In genomic region chr11:4031961-4032360, GRCm38 (mm10) we compare ENCODE assay signal across 17 mouse cellular contexts. TPM values are rescaled to one million over a fixed set of nuclear protein-coding genes. Genes with fewer than 3 reads are reported as not detected.
DNase-seq lines count a peak whose midpoint lies in the region; ATAC-seq and TF ChIP-seq lines count a peak whose summit lies in the region.
"Had no signal": no experiment of that assay in that cellular context is flagged by ENCODE, and none has a peak within 500 bp of the region (broad histone marks: within the 10 kb centered on the region; RNA-seq: fewer than 3 reads in every experiment).

No protein-coding gene starts in this region.

- peak overlapping the region; percentile 95 for H3K27ac ChIP-seq in liver, adult 2 months (replicated peaks; ENCODE audit: insufficient read depth, low read depth, low read length)
- H3K27ac ChIP-seq in liver, embryonic 13.5 days = no peak overlapping the region
- H3K27ac ChIP-seq in stomach, embryonic 16.5 days (ENCODE audit: low read length) = no peak overlapping the region
- H3K27ac ChIP-seq: heart, adult 2 months had no signal

- no peak for TF ChIP-seq CTCF in liver, adult 2 months (IDR thresholded peaks at IDR 0.05; ENCODE audit: low read depth, low read length)

- peak overlapping the region; percentile 90 for H3K9ac ChIP-seq in liver, adult 2 months (ENCODE audit: low read depth, low read length)
- peak overlapping the region; percentile 18; the same call in 1 of the 2 replicates for H3K9ac ChIP-seq in liver, embryonic 13.5 days
- peak overlapping the region; percentile 35 for H3K9ac ChIP-seq in stomach, embryonic 16.5 days (ENCODE audit: low read length)

- DNase-seq in adrenal gland, postnatal 10 days = peak; percentile 58
- no peak for DNase-seq in adrenal gland, postnatal 4 days (ENCODE audit: low spot score in 2 of 2)
- DNase-seq in liver, adult 2 months (ENCODE audit: extremely low read depth, low read depth, low spot score) = peak; percentile 91
- DNase-seq in liver = no peak
- DNase-seq in liver, embryonic 13.5 days = no peak
- DNase-seq in right cerebral cortex, postnatal 10 days (ENCODE audit: low spot score in 2 of 2) = no peak
- no peak for DNase-seq in Muller cell, postnatal 12 days (ENCODE audit: inconsistent ontology term)
- DNase-seq: heart, adult 2 months; heart, postnatal 36 days had no signal

- peaks cover 4% of the 10 kb centered on the region; the same call in 1 of the 2 replicates for H3K36me3 ChIP-seq in liver, adult 2 months (ENCODE audit: control insufficient read depth, insufficient read depth, low read length)
- no peaks in the 10 kb centered on the region for H3K36me3 ChIP-seq in liver, embryonic 13.5 days
- no peaks in the 10 kb centered on the region for H3K36me3 ChIP-seq in stomach, embryonic 16.5 days (ENCODE audit: control insufficient read depth, insufficient read depth, low read length)

- no peaks in the 10 kb centered on the region for H3K9me3 ChIP-seq in liver, embryonic 13.5 days (replicated peaks)
- no peaks in the 10 kb centered on the region for H3K9me3 ChIP-seq in stomach, embryonic 16.5 days (replicated peaks; ENCODE audit: control insufficient read depth, low read length)

- no peak for ATAC-seq in liver, embryonic 13.5 days (ENCODE audit: low read depth)
- peak; percentile 12; the same call in 1 of the 2 replicates for ATAC-seq in stomach, embryonic 16.5 days (ENCODE audit: insufficient read depth, low FRiP score)

- peak overlapping the region; percentile 70 for H3K4me3 ChIP-seq in liver, adult 2 months (ENCODE audit: insufficient read depth, low read depth, low read length)
- peak overlapping the region; percentile 13; the same call in 1 of the 2 replicates for H3K4me3 ChIP-seq in liver, embryonic 13.5 days (replicated peaks)
- no peak overlapping the region for H3K4me3 ChIP-seq in stomach, embryonic 16.5 days (replicated peaks; ENCODE audit: low read length)
- H3K4me3 ChIP-seq: heart, adult 2 months had no signal

- H3K27me3 ChIP-seq in liver, adult 2 months (ENCODE audit: control insufficient read depth, insufficient read depth, low read length) = no peaks in the 10 kb centered on the region
- no peaks in the 10 kb centered on the region for H3K27me3 ChIP-seq in liver, embryonic 13.5 days
- H3K27me3 ChIP-seq in stomach, embryonic 16.5 days (ENCODE audit: control insufficient read depth, insufficient read depth, low read length) = no peaks in the 10 kb centered on the region; the same call in 1 of the 2 replicates

- H3K4me1 ChIP-seq in liver, adult 2 months (ENCODE audit: control insufficient read depth, insufficient read depth, low read length) = peaks cover 24% of the 10 kb centered on the region
- H3K4me1 ChIP-seq in liver, embryonic 13.5 days (replicated peaks) = no peaks in the 10 kb centered on the region; the same call in 1 of the 2 replicates
- 0 out of 2 replicates have a peak, but pooled peaks cover 4% of the 10 kb centered on the region for H3K4me1 ChIP-seq in stomach, embryonic 16.5 days (ENCODE audit: control insufficient read depth, insufficient read depth, low read length)

- 9% methylated on average over 12 of the region's 12 CpGs for WGBS in liver, adult 2 months
- WGBS in liver, embryonic 13.5 days (ENCODE audit: insufficient replicate concordance) = 53% methylated on average over 12 of the region's 12 CpGs
- WGBS in stomach, embryonic 16.5 days = 19% methylated on average over 12 of the region's 12 CpGs

- TF ChIP-seq POLR2A in liver, adult 2 months (IDR thresholded peaks at IDR 0.05; ENCODE audit: extremely low read depth, insufficient read depth, low read length) = peak; percentile 36

- H3K79me2 ChIP-seq in liver, adult 2 months (ENCODE audit: control insufficient read depth, insufficient read depth, low read length) = peaks cover 8% of the 10 kb centered on the region; the same call in 1 of the 2 replicates

- H3K4me2 ChIP-seq in liver, embryonic 13.5 days = peak overlapping the region; percentile 43
- H3K4me2 ChIP-seq in stomach, embryonic 16.5 days (ENCODE audit: low read depth, low read length) = no peak overlapping the region
- H3K4me2 ChIP-seq: midbrain, embryonic 11.5 days had no signal

RNA-seq across cellular contexts. Expression of gene Sec14l4, which starts 0.7 kb away (rescaled TPM):
- 10 to 100 TPM; 10.6 to 17.1 TPM for total RNA-seq in adrenal gland, postnatal 10 days (2021)
- 1 to 10 TPM; 2.4 to 5.0 TPM for total RNA-seq in adrenal gland, postnatal 4 days (2021)
- total RNA-seq in liver, adult 2 months (2014; rRNA removed) = 97.5 and 130 TPM in 2 replicates
- polyA plus RNA-seq in liver, adult 2 months (2012; rRNA removed) = 92.9 and 108 TPM in 2 replicates
- polyA plus RNA-seq in liver, embryonic 13.5 days (2015; fragmentation: Nextera tagmentation; extraction: Ambion mirVana) = 0.96 and 1.2 TPM in 2 replicates
- 1.1 and 1.4 TPM in 2 replicates for polyA plus RNA-seq in stomach, embryonic 16.5 days (2015; fragmentation: Nextera tagmentation; extraction: Ambion mirVana)
- total RNA-seq: common myeloid progenitor, adult 5-6 weeks; left cerebral cortex, adult 18-20 months; MEL had no signal
- polyA plus RNA-seq: midbrain, embryonic 11.5 days had no signal

RNA-seq across cellular contexts. Expression of gene Sec14l3, which starts 32.7 kb away (rescaled TPM):
- total RNA-seq in adrenal gland, postnatal 10 days (2021) = under 1 TPM; 0.27 to 0.36 TPM
- under 1 TPM; 0.51 to 0.59 TPM for total RNA-seq in adrenal gland, postnatal 4 days (2021)
- not detected in 2 replicates for total RNA-seq in liver, adult 2 months (2014; rRNA removed)
- polyA plus RNA-seq in liver, adult 2 months (2012; rRNA removed) = not detected in 2 replicates
- not detected in 2 replicates for polyA plus RNA-seq in liver, embryonic 13.5 days (2015; fragmentation: Nextera tagmentation; extraction: Ambion mirVana)
- polyA plus RNA-seq in stomach, embryonic 16.5 days (2015; fragmentation: Nextera tagmentation; extraction: Ambion mirVana) = 0.15 and 0.49 TPM in 2 replicates
- total RNA-seq: common myeloid progenitor, adult 5-6 weeks; heart, adult 2 months; heart, postnatal 36 days; MEL had no signal
- polyA plus RNA-seq: intestine, embryonic 14.5 days; large intestine, adult 2 months; limb, embryonic 14.5 days; midbrain, embryonic 11.5 days had no signal

RNA-seq across cellular contexts. Expression of gene Gal3st1, which starts 48.5 kb away (rescaled TPM):
- total RNA-seq in adrenal gland, postnatal 10 days (2021) = 1 to 10 TPM in 1 of 2 experiments, under 1 TPM in 1; 1.00 to 1.9 TPM
- 1 to 10 TPM; 2.0 to 3.0 TPM for total RNA-seq in adrenal gland, postnatal 4 days (2021)
- total RNA-seq in liver, adult 2 months (2014; rRNA removed) = 2.2 and 2.6 TPM in 2 replicates
- 1.4 and 4.4 TPM in 2 replicates for polyA plus RNA-seq in liver, adult 2 months (2012; rRNA removed)
- 0.76 and 0.78 TPM in 2 replicates for polyA plus RNA-seq in liver, embryonic 13.5 days (2015; fragmentation: Nextera tagmentation; extraction: Ambion mirVana)
- 18.1 and 20.7 TPM in 2 replicates for polyA plus RNA-seq in stomach, embryonic 16.5 days (2015; fragmentation: Nextera tagmentation; extraction: Ambion mirVana)
- polyA plus RNA-seq: midbrain, embryonic 11.5 days had no signal

RNA-seq across cellular contexts. Expression of gene 4930556J24Rik, which starts 55.4 kb away (rescaled TPM):
- total RNA-seq in adrenal gland, postnatal 10 days (2021) = not detected
- under 1 TPM in 1 of 2 experiments, not detected in 1; 0.25 TPM for total RNA-seq in adrenal gland, postnatal 4 days (2021)
- 0.09 TPM in 1 of 2 replicates, not detected in the other for total RNA-seq in liver, adult 2 months (2014; rRNA removed)
- not detected in 2 replicates for polyA plus RNA-seq in liver, adult 2 months (2012; rRNA removed)
- 0.13 TPM in 1 of 2 replicates, not detected in the other for polyA plus RNA-seq in liver, embryonic 13.5 days (2015; fragmentation: Nextera tagmentation; extraction: Ambion mirVana)
- 0.12 and 0.20 TPM in 2 replicates for polyA plus RNA-seq in stomach, embryonic 16.5 days (2015; fragmentation: Nextera tagmentation; extraction: Ambion mirVana)
- total RNA-seq: common myeloid progenitor, adult 5-6 weeks; heart, adult 2 months; heart, postnatal 36 days; left cerebral cortex, adult 18-20 months had no signal
- polyA plus RNA-seq: heart, adult 2 months; large intestine, adult 2 months; limb, embryonic 14.5 days; midbrain, embryonic 11.5 days had no signal

Comparison
In these comparisons a context has a peak if more than half of its experiments do, and no peak if none do; other contexts are left out.
1. DNase-seq: peak in adrenal gland, postnatal 10 days (single experiment) and liver, adult 2 months (single experiment); none in adrenal gland, postnatal 4 days (0 of 2), liver (single experiment), liver, embryonic 13.5 days (single experiment), right cerebral cortex, postnatal 10 days (0 of 2) and Muller cell, postnatal 12 days (single experiment).
2. H3K9ac ChIP-seq: peak in every context shown above with its lines; median percentile 90 in liver, adult 2 months; 35 in stomach, embryonic 16.5 days; 18 in liver, embryonic 13.5 days.